Comparison of ENCODE assay signal across 12 mouse cellular contexts in the genomic region with DNA sequence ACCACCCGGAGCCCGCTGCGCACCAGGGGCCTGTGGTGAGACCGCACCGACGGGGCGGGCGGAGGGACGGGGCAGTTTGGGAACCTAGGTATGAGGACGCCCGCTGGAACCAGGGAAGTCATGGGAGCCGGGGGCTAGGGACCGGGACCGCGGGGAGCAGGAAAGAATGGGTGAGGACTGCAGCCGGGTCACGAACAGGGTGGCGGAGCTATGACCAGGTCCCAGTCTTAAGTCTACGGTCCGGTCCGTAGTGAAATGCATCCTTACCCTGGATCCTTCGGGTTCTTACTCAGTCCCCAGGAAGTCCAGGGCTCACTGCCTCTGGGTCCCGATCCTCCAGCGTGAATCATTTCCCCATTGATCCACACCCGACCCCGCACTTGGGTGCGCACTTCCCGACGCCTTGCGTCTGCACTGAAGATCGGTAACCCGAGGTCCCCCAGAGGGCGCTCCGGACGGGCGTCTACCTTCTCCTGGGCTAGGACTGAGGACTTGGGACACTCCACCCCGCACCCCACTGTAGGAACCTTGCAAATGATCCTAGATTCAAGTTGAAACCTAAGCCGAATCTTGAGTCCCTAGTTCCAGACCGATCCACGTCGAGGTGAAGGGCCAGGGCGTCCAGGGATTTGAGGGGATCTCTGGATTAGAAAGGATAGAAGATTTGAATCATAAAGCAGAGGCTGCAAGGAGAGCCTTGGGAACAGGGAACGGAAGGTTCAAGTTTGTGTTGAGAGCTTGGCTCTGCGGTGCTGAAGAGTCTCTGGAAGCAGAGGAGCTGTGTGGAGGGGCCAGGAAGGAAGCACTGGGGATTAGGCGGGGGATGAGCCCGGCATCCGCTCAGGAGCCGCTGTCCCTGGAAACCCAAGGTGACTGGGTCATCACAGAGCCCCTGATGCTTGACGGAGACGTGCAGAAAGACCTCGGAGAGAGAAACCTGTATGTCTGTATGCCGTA. TPM values are rescaled to one million over a fixed set of nuclear protein-coding genes. Genes with fewer than 3 reads are reported as not detected.
DNase-seq lines count a peak whose midpoint lies in the region; ATAC-seq and TF ChIP-seq lines count a peak whose summit lies in the region.
"Not testable (repeated sequence)": the region's sequence is repeated elsewhere in the genome, so short reads cannot be mapped to it uniquely, and the experiment has no call there.
"Had no signal": no experiment of that assay in that cellular context is flagged by ENCODE, and none has a peak within 500 bp of the region (broad histone marks: within the 10 kb centered on the region; RNA-seq: fewer than 3 reads in every experiment).

No protein-coding gene starts in this region.

- not testable (repeated sequence) for H3K4me1 ChIP-seq in embryonic facial prominence, embryonic 12.5 days; heart, adult 2 months (ENCODE audit: control insufficient read depth, insufficient read depth, low read length); hindbrain, embryonic 12.5 days; liver, embryonic 15.5 days (replicated peaks); midbrain, embryonic 11.5 days (ENCODE audit: control insufficient read depth, insufficient read depth, low read length); stomach, embryonic 14.5 days (ENCODE audit: control insufficient read depth, insufficient read depth, low read length)

- 0 out of 2 replicates have a peak, but pooled peaks have one; percentile 12 for TF ChIP-seq POLR2A in heart, adult 2 months (IDR thresholded peaks at IDR 0.05; ENCODE audit: insufficient read depth, low read depth, low read length)

- not testable (repeated sequence) for H3K9me3 ChIP-seq in embryonic facial prominence, embryonic 12.5 days; hindbrain, embryonic 12.5 days (replicated peaks); liver, embryonic 15.5 days (replicated peaks); midbrain, embryonic 11.5 days (ENCODE audit: control insufficient read depth, low read length); stomach, embryonic 14.5 days (ENCODE audit: control insufficient read depth, low read depth, low read length)

- H3K4me2 ChIP-seq in embryonic facial prominence, embryonic 12.5 days (replicated peaks): peak overlapping the region; percentile 65
- H3K4me2 ChIP-seq in hindbrain, embryonic 12.5 days (replicated peaks): peak overlapping the region; percentile 70
- peak overlapping the region; percentile 64 for H3K4me2 ChIP-seq in liver, embryonic 15.5 days
- peak overlapping the region; percentile 55 for H3K4me2 ChIP-seq in midbrain, embryonic 11.5 days
- peak overlapping the region; percentile 70 for H3K4me2 ChIP-seq in stomach, embryonic 14.5 days (replicated peaks; ENCODE audit: low read depth, low read length)

- 0 out of 2 replicates have a peak, but pooled peaks have one; percentile 12 for ATAC-seq in embryonic facial prominence, embryonic 12.5 days (ENCODE audit: insufficient number of reproducible peaks, insufficient read depth, low FRiP score, low TSS enrichment)
- ATAC-seq in hindbrain, embryonic 12.5 days (ENCODE audit: low FRiP score): peak; percentile 24; the same call in 1 of the 2 replicates
- ATAC-seq in liver, embryonic 15.5 days (ENCODE audit: insufficient read depth): not testable (repeated sequence)
- peak; percentile 61 for ATAC-seq in midbrain, embryonic 11.5 days (ENCODE audit: low FRiP score)
- 0 out of 2 replicates have a peak, but pooled peaks have one; percentile 29 for ATAC-seq in stomach, embryonic 14.5 days (ENCODE audit: insufficient number of reproducible peaks, insufficient read depth, low FRiP score, low read depth)

- not testable (repeated sequence) for H3K9ac ChIP-seq in embryonic facial prominence, embryonic 12.5 days; hindbrain, embryonic 12.5 days; liver, embryonic 15.5 days; stomach, embryonic 14.5 days (replicated peaks; ENCODE audit: low read depth, low read length)
- peak overlapping the region; percentile 79 for H3K9ac ChIP-seq in heart, adult 2 months (ENCODE audit: low read depth, low read length)
- H3K9ac ChIP-seq in midbrain, embryonic 11.5 days (ENCODE audit: low read length): 0 out of 2 replicates have a peak overlapping the region, but pooled peaks have one; percentile 12

- not testable (repeated sequence) for TF ChIP-seq EP300 in heart, adult 2 months (IDR thresholded peaks at IDR 0.05; ENCODE audit: insufficient read depth, low read depth, low read length)

- H3K4me3 ChIP-seq in embryonic facial prominence, embryonic 12.5 days: peak overlapping the region; percentile 43
- H3K4me3 ChIP-seq in heart, adult 2 months: peak overlapping the region; percentile 66
- peak overlapping the region; percentile 45 for H3K4me3 ChIP-seq in hindbrain, embryonic 12.5 days
- peak overlapping the region; percentile 47 for H3K4me3 ChIP-seq in liver, embryonic 15.5 days (replicated peaks)
- peak overlapping the region; percentile 35 for H3K4me3 ChIP-seq in midbrain, embryonic 11.5 days (ENCODE audit: low read depth, low read length)
- H3K4me3 ChIP-seq in stomach, embryonic 14.5 days (ENCODE audit: low read depth, low read length): peak overlapping the region; percentile 38

- peak; percentile 69 for DNase-seq in R1 (ENCODE audit: low read depth, low spot score)
- DNase-seq in heart, adult 2 months: peak; percentile 64 to 67
- DNase-seq in kidney, postnatal 10 days: peak; percentile 68
- DNase-seq in midbrain, embryonic 11.5 days (ENCODE audit: low spot score, missing footprints): peak; percentile 92

- H3K27ac ChIP-seq in embryonic facial prominence, embryonic 12.5 days; hindbrain, embryonic 12.5 days; liver, embryonic 15.5 days (replicated peaks); midbrain, embryonic 11.5 days (ENCODE audit: low read depth, low read length); stomach, embryonic 14.5 days (ENCODE audit: low read length): not testable (repeated sequence)
- peak overlapping the region; percentile 81 for H3K27ac ChIP-seq in heart, adult 2 months

- WGBS in embryonic facial prominence, embryonic 12.5 days: 1% methylated on average over 52 of the region's 52 CpGs
- 3% methylated on average over 52 of the region's 52 CpGs for WGBS in heart, adult 2 months
- 1% methylated on average over 50 of the region's 52 CpGs for WGBS in hindbrain, embryonic 12.5 days
- WGBS in liver, embryonic 15.5 days (ENCODE audit: insufficient replicate concordance): 2% methylated on average over 50 of the region's 52 CpGs
- 1% methylated on average over 49 of the region's 52 CpGs for WGBS in midbrain, embryonic 11.5 days
- 2% methylated on average over 49 of the region's 52 CpGs for WGBS in stomach, embryonic 14.5 days

- not testable (repeated sequence) for H3K36me3 ChIP-seq in embryonic facial prominence, embryonic 12.5 days; heart, adult 2 months (ENCODE audit: control insufficient read depth, insufficient read depth, low read length); hindbrain, embryonic 12.5 days; liver, embryonic 15.5 days (replicated peaks); midbrain, embryonic 11.5 days (ENCODE audit: control insufficient read depth, insufficient read depth, low read length); stomach, embryonic 14.5 days (ENCODE audit: control insufficient read depth, insufficient read depth, low read length)

- TF ChIP-seq CTCF in heart, adult 2 months (IDR thresholded peaks at IDR 0.05): peak; percentile 54

- intact Hi-C loops in heart, adult 2 months (cut with DNase I): not testable (repeated sequence)

- peaks cover 61% of the 10 kb centered on the region for H3K27me3 ChIP-seq in embryonic facial prominence, embryonic 12.5 days
- H3K27me3 ChIP-seq in heart, adult 2 months (ENCODE audit: control insufficient read depth, insufficient read depth, low read length); stomach, embryonic 14.5 days (ENCODE audit: control insufficient read depth, insufficient read depth, low read length): not testable (repeated sequence)
- peaks cover 67% of the 10 kb centered on the region for H3K27me3 ChIP-seq in hindbrain, embryonic 12.5 days
- peaks cover 73% of the 10 kb centered on the region for H3K27me3 ChIP-seq in liver, embryonic 15.5 days
- H3K27me3 ChIP-seq in midbrain, embryonic 11.5 days (ENCODE audit: control insufficient read depth, insufficient read depth, low read length): peaks cover 26% of the 10 kb centered on the region

- H3K79me2 ChIP-seq in heart, adult 2 months (replicated peaks; ENCODE audit: control insufficient read depth, insufficient read depth, low read length): not testable (repeated sequence)

RNA-seq across cellular contexts. Expression of gene Flt4, which starts 1.1 kb away (rescaled TPM):
- polyA plus RNA-seq in embryonic facial prominence, embryonic 12.5 days (2016; fragmentation: Nextera tagmentation; extraction: Ambion mirVana): 5.1 and 5.4 TPM in 2 replicates
- total RNA-seq in heart, adult 2 months (2021): 10 to 100 TPM; 11.8 to 12.2 TPM
- 9.3 and 12.7 TPM in 2 replicates for polyA plus RNA-seq in heart, adult 2 months (2012; rRNA removed)
- 3.3 and 4.0 TPM in 2 replicates for polyA plus RNA-seq in hindbrain, embryonic 12.5 days (2016; fragmentation: Nextera tagmentation; extraction: Ambion mirVana)
- polyA plus RNA-seq in liver, embryonic 15.5 days (2015; fragmentation: Nextera tagmentation; extraction: Ambion mirVana): 2.9 and 3.8 TPM in 2 replicates
- polyA plus RNA-seq in midbrain, embryonic 11.5 days (2014; fragmentation: Nextera tagmentation; extraction: Ambion mirVana): 2.4 and 2.6 TPM in 2 replicates
- polyA plus RNA-seq in stomach, embryonic 14.5 days (2014; fragmentation: Nextera tagmentation; extraction: Ambion mirVana): 7.4 and 8.6 TPM in 2 replicates
- polyA plus RNA-seq: CD4-positive, CD25-positive, alpha-beta regulatory T cell, adult 4 months had no signal

RNA-seq across cellular contexts. Expression of gene Scgb3a1, which starts 53.3 kb away (rescaled TPM):
- polyA plus RNA-seq in embryonic facial prominence, embryonic 12.5 days (2016; fragmentation: Nextera tagmentation; extraction: Ambion mirVana): not detected in 2 replicates
- total RNA-seq in heart, adult 2 months (2021): under 1 TPM; 0.52 to 0.86 TPM
- polyA plus RNA-seq in heart, adult 2 months (2012; rRNA removed): 1.6 and 709 TPM in 2 replicates
- polyA plus RNA-seq in hindbrain, embryonic 12.5 days (2016; fragmentation: Nextera tagmentation; extraction: Ambion mirVana): not detected in 2 replicates
- polyA plus RNA-seq in liver, embryonic 15.5 days (2015; fragmentation: Nextera tagmentation; extraction: Ambion mirVana): 0.20 TPM in 1 of 2 replicates, not detected in the other
- polyA plus RNA-seq in midbrain, embryonic 11.5 days (2014; fragmentation: Nextera tagmentation; extraction: Ambion mirVana): not detected in 2 replicates
- not detected in 2 replicates for polyA plus RNA-seq in stomach, embryonic 14.5 days (2014; fragmentation: Nextera tagmentation; extraction: Ambion mirVana)
- total RNA-seq: gastrocnemius, postnatal 10 days; layer of hippocampus, postnatal 14 days; monocyte, adult 5-6 weeks had no signal

RNA-seq across cellular contexts. Expression of gene Olfr1380, which starts 53.5 kb away (rescaled TPM):
- polyA plus RNA-seq in embryonic facial prominence, embryonic 12.5 days (2016; fragmentation: Nextera tagmentation; extraction: Ambion mirVana): not detected in 2 replicates
- total RNA-seq in heart, adult 2 months (2021): not detected
- polyA plus RNA-seq in heart, adult 2 months (2012; rRNA removed): not detected in 2 replicates
- polyA plus RNA-seq in hindbrain, embryonic 12.5 days (2016; fragmentation: Nextera tagmentation; extraction: Ambion mirVana): not detected in 2 replicates
- polyA plus RNA-seq in liver, embryonic 15.5 days (2015; fragmentation: Nextera tagmentation; extraction: Ambion mirVana): not detected in 2 replicates
- not detected in 2 replicates for polyA plus RNA-seq in midbrain, embryonic 11.5 days (2014; fragmentation: Nextera tagmentation; extraction: Ambion mirVana)
- polyA plus RNA-seq in stomach, embryonic 14.5 days (2014; fragmentation: Nextera tagmentation; extraction: Ambion mirVana): not detected in 2 replicates
- total RNA-seq: gastrocnemius, postnatal 10 days; layer of hippocampus, postnatal 14 days; monocyte, adult 5-6 weeks had no signal
- polyA plus RNA-seq: CD4-positive, CD25-positive, alpha-beta regulatory T cell, adult 4 months had no signal
